Mouse (Mus musculus) colon, adult 2 months (tissue): ENCODE results near the gene Dph6. TPM values are rescaled to one million over a fixed set of nuclear protein-coding genes. Genes with fewer than 3 reads are reported as not detected.

ENCODE experiments used
- polyA plus RNA-seq: library from polyadenylated mRNA; depleted of rRNA; stranded (reverse); fragments of >200 nt; gene quantifications from 2 replicates; pipeline ENCODE4 v1.2.3, GENCODE M21; 2012; rRNA removed

Dph6 gene
- 2.7 and 4.4 TPM in 2 replicates for polyA plus RNA-seq

DNA sequence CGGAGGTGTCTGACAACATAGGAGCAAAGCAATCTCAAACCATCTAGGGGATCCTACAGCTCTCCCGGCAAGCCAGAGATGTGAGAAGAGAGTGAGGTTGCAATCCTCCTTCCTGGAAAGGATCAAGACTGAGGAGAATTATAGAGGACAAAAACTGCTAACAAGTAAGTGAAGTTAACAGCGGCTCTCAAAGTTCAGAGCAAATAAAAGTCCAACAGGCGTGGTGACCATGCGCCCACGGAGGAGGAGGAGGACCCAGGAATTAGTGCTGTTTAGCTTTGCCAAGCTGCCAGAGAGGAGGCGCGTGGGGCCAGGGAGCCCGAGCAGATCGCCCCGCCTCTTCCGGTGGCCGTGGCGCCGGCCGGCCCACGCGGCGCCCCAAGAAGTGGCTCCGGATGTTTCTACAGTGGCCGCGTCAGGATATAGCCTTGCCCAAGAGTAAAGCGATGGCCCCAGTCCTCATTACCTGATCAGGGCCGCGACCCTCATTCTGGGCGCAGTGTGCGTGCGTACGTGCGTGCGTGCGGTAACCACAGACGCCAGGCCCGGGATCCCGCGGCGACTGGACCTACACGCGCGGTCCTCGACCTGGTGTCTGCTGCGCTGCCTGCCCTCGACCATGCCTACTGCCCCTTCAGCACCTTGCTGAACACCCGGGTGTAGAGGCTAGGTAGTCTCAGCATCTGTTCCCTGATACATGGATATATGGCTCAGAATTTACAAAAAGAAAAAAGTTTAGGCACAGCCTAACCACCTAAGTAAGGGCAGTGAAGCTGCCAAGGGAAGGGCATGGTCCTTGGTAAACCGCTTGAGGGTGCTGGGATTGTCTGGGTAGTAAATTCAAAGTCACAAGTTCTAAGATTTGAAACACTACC lies at the start of gene Dph6:
Dph6 (minus strand) TSS at position 600 of the 875 bp plus-strand sequence.

